Mouse (Mus musculus) gastrocnemius, postnatal 4 days (tissue): ENCODE results near the gene Ddrgk1. TPM values are rescaled to one million over a fixed set of nuclear protein-coding genes. Genes with fewer than 3 reads are reported as not detected.
"Not testable (repeated sequence)": the region's sequence is repeated elsewhere in the genome, so short reads cannot be mapped to it uniquely, and the experiment has no call there.

ENCODE experiments used
- DNase-seq, 2 experiments: peaks; one replicate each; pipeline ENCODE4 v3.0.0; 2021 to 2022; ENCODE audit warnings: low spot score in 2 of 2, mixed read lengths in 2 of 2
- total RNA-seq, 2 experiments: library from RNA; stranded (reverse); gene quantifications; 2 replicates each; pipeline ENCODE4 v1.2.3; 2021

Gene Ddrgk1
- total RNA-seq, 2 experiments from 2014 or later: 77.2 to 85.1 TPM

- no peak for DNase-seq
Observed at GRCm38 (mm10) chr2:130655660-130656339, 8.7 kb downstream of the Ddrgk1 start.

GRCm38 (mm10) chr2:130653760-130654159 is 10.7 kb downstream of the Ddrgk1 start:
- no peak for DNase-seq

GRCm38 (mm10) chr2:130653303-130653702 is 11.2 kb downstream of the Ddrgk1 start:
- no peak for DNase-seq

- DNase-seq: not testable (repeated sequence)
Observed at GRCm38 (mm10) chr2:130649028-130649427, 15.4 kb downstream of the Ddrgk1 start.

GRCm38 (mm10) chr2:130645198-130645597 is 19.3 kb downstream of the Ddrgk1 start:
- DNase-seq: no peak

- peak; percentile 95 to 97 for DNase-seq
Observed at GRCm38 (mm10) chr2:130642684-130643369, 21.6 kb downstream of the Ddrgk1 start, which contains the start of gene Lzts3. Gene Lzts3, minus strand, starts transcription at chr2:130642803.

- DNase-seq: no peak
Observed at GRCm38 (mm10) chr2:130642197-130642660, 22.2 kb downstream of the Ddrgk1 start.

GRCm38 (mm10) chr2:130641351-130642025 is 23.0 kb downstream of the Ddrgk1 start:
- DNase-seq: no peak

- DNase-seq: no peak
Observed at GRCm38 (mm10) chr2:130639276-130639675, 25.2 kb downstream of the Ddrgk1 start.

GRCm38 (mm10) chr2:130638101-130638611 is 26.3 kb downstream of the Ddrgk1 start:
- DNase-seq: no peak

GRCm38 (mm10) chr2:130635847-130636246 is 28.6 kb downstream of the Ddrgk1 start:
- DNase-seq: no peak

- peak in 1 of 2 experiments; percentile 33 for DNase-seq
Observed at GRCm38 (mm10) chr2:130634739-130635411, 29.6 kb downstream of the Ddrgk1 start.

GRCm38 (mm10) chr2:130634006-130634738 is 30.3 kb downstream of the Ddrgk1 start:
- DNase-seq: no peak

- DNase-seq: no peak
Observed at GRCm38 (mm10) chr2:130632887-130633675, 31.4 kb downstream of the Ddrgk1 start.

- DNase-seq: no peak
Observed at GRCm38 (mm10) chr2:130632416-130632815, 32.0 kb downstream of the Ddrgk1 start.

GRCm38 (mm10) chr2:130629839-130630203 is 34.6 kb downstream of the Ddrgk1 start, which contains the start of the genes Fastkd5 and Ubox5:
Gene Fastkd5, minus strand, starts transcription at chr2:130630027.
Gene Ubox5, minus strand, starts transcription at chr2:130630038.
- peak; percentile 87 to 95 for DNase-seq

- DNase-seq: no peak
Observed at GRCm38 (mm10) chr2:130629080-130629838, 35.2 kb downstream of the Ddrgk1 start.

- DNase-seq: no peak
Observed at GRCm38 (mm10) chr2:130628424-130628823, 36.0 kb downstream of the Ddrgk1 start.

- DNase-seq: no peak
Observed at GRCm38 (mm10) chr2:130618972-130619371, 45.5 kb downstream of the Ddrgk1 start.
